Mouse (Mus musculus) testis, adult 2 months (tissue): ENCODE results near the gene Myo9a. TPM values are rescaled to one million over a fixed set of nuclear protein-coding genes. Genes with fewer than 3 reads are reported as not detected.

Experiments used
- H3K27ac ChIP-seq: fragments of 200-500 bp; 2 replicates; pipeline ENCODE4 v1.5.1; 2012; ENCODE audit warnings: low read depth, low read length; ENCODE audit not compliant: control insufficient read depth, insufficient read depth
- H3K27me3 ChIP-seq: fragments of 200-500 bp; 2 replicates; pipeline ENCODE4 v1.6.1; 2012; ENCODE audit warnings: mild to moderate bottlenecking, low read length, moderate library complexity; ENCODE audit not compliant: control insufficient read depth, insufficient read depth
- H3K36me3 ChIP-seq: fragments of 200-500 bp; 2 replicates; pipeline ENCODE4 v1.6.1; 2012; ENCODE audit warnings: mild to moderate bottlenecking, low read length; ENCODE audit not compliant: control insufficient read depth, insufficient read depth
- H3K4me1 ChIP-seq: fragments of 200-500 bp; 2 replicates; pipeline ENCODE4 v1.6.1; 2012; ENCODE audit warnings: low read length; ENCODE audit not compliant: control insufficient read depth, insufficient read depth
- H3K4me3 ChIP-seq: fragments of 200-500 bp; 2 replicates; pipeline ENCODE4 v1.5.1; 2012; ENCODE audit warnings: low read depth, mild to moderate bottlenecking, low read length, moderate library complexity, mixed read lengths; ENCODE audit not compliant: control insufficient read depth
- CTCF ChIP-seq: fragments of 200-500 bp; IDR thresholded peaks from 2 replicates; pipeline ENCODE4 v1.5.1; 2012; ENCODE audit warnings: low read depth, mild to moderate bottlenecking, inconsistent platforms, low read length, moderate library complexity; ENCODE audit not compliant: control insufficient read depth, insufficient read depth, insufficient replicate concordance
- POLR2A ChIP-seq: fragments of 200-500 bp; IDR thresholded peaks from 2 replicates; pipeline ENCODE4 v1.6.1; 2012; ENCODE audit warnings: low read depth, mild to moderate bottlenecking, inconsistent platforms, low read length, moderate library complexity; ENCODE audit not compliant: control insufficient read depth
- polyA plus RNA-seq: library from polyadenylated mRNA; depleted of rRNA; stranded (reverse); fragments of >200 nt; gene quantifications from 2 replicates; pipeline ENCODE4 v1.2.3, GENCODE M21; 2012

The Myo9a gene
- polyA plus RNA-seq, 1 experiment = 18.5 TPM

DNA sequence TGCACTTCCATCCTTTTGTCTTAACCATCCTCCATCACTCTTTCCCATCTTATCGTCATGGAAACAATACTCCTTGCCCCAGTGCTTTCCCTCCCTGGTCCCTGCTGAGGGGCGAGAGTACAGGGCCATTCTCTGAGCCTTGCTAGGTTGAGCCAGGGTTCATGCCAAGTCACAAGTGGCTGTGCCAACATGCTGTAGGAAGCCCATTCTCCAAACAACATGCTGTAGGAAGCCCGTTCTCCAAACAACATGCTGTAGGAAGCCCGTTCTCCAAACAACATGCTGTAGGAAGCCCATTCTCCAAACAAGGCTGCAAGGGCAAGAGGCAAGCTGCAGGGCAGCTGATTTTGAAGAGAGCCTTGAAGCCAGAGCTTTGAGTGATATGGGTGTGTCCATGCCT lies 32.5 kb upstream of the Myo9a start:
- no peak overlapping the region for H3K27ac ChIP-seq
- no peaks in the 10 kb centered on the region; the same call in 1 of the 2 replicates for H3K4me1 ChIP-seq
- no peaks in the 10 kb centered on the region for H3K27me3 ChIP-seq
- H3K4me3 ChIP-seq = no peak overlapping the region
- H3K36me3 ChIP-seq = no peaks in the 10 kb centered on the region
- no peak for TF ChIP-seq POLR2A
- TF ChIP-seq CTCF = no peak

- H3K27me3 ChIP-seq = no peaks in the 10 kb centered on the region
- H3K4me3 ChIP-seq = no peak overlapping the region
- no peak overlapping the region for H3K27ac ChIP-seq
- no peaks in the 10 kb centered on the region; the same call in 1 of the 2 replicates for H3K4me1 ChIP-seq
- no peaks in the 10 kb centered on the region for H3K36me3 ChIP-seq
- TF ChIP-seq CTCF (no peak), POLR2A (no peak)
These were observed 29.6 kb upstream of the Myo9a start for GRCm38 (mm10) chr9:59721144-59721543.

GRCm38 (mm10) chr9:59723096-59723657 lies 27.5 kb upstream of the Myo9a start:
- Histone ChIP-seq H3K36me3 (no peaks in the 10 kb centered on the region), H3K27ac (no peak overlapping the region), H3K27me3 (no peaks in the 10 kb centered on the region), H3K4me1 (no peaks in the 10 kb centered on the region; the same call in 1 of the 2 replicates), H3K4me3 (no peak overlapping the region)
- peak; percentile 43; the same call in 1 of the 2 replicates for TF ChIP-seq CTCF
- no peak for TF ChIP-seq POLR2A

- H3K4me3 ChIP-seq = no peak overlapping the region
- H3K4me1 ChIP-seq = no peaks in the 10 kb centered on the region; the same call in 1 of the 2 replicates
- no peak overlapping the region for H3K27ac ChIP-seq
- TF ChIP-seq CTCF = no peak
- no peak for TF ChIP-seq POLR2A
- no peaks in the 10 kb centered on the region for H3K27me3 ChIP-seq
- H3K36me3 ChIP-seq = no peaks in the 10 kb centered on the region
These were observed 26.8 kb upstream of the Myo9a start for GRCm38 (mm10) chr9:59723791-59724442.

GRCm38 (mm10) chr9:59725515-59725914 lies 25.2 kb upstream of the Myo9a start:
- H3K27ac ChIP-seq = no peak overlapping the region
- TF ChIP-seq CTCF (no peak), POLR2A (no peak)
- no peaks in the 10 kb centered on the region for H3K27me3 ChIP-seq
- H3K36me3 ChIP-seq = no peaks in the 10 kb centered on the region
- H3K4me1 ChIP-seq = no peaks in the 10 kb centered on the region; the same call in 1 of the 2 replicates
- H3K4me3 ChIP-seq = no peak overlapping the region

- Histone ChIP-seq H3K27ac (no peak overlapping the region), H3K27me3 (no peaks in the 10 kb centered on the region), H3K4me1 (no peaks in the 10 kb centered on the region; the same call in 1 of the 2 replicates), H3K4me3 (no peak overlapping the region), H3K36me3 (no peaks in the 10 kb centered on the region)
- TF ChIP-seq POLR2A (no peak), CTCF (no peak)
These were observed 23.0 kb upstream of the Myo9a start for GRCm38 (mm10) chr9:59727569-59728286.

DNA sequence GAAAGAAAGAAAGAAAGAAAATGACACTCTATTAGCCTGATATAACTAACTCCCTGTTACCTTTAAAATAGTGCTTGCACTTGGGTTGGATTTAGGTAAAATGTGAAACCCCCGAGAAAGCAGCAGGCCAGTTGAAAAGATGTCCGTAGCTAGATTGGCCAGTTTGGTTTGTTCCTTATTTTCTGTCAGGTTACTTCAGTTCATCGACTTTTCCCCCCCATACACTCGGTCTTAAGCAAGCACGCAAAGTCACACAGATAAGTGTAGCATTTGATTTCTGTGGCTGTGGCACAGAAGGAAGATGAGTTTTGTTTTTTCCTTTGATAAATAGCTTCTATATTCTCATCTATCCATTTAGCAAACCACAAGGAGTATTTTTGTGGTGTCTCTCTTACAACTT lies 19.6 kb upstream of the Myo9a start:
- TF ChIP-seq POLR2A (no peak), CTCF (no peak)
- no peak overlapping the region for H3K4me3 ChIP-seq
- no peaks in the 10 kb centered on the region for H3K36me3 ChIP-seq
- H3K4me1 ChIP-seq = no peaks in the 10 kb centered on the region
- H3K27ac ChIP-seq = no peak overlapping the region
- no peaks in the 10 kb centered on the region for H3K27me3 ChIP-seq
